Mouse (Mus musculus) olfactory bulb, adult 2 months (tissue): ENCODE results near the gene Nmb. TPM values are rescaled to one million over a fixed set of nuclear protein-coding genes. Genes with fewer than 3 reads are reported as not detected.

Experiments
- H3K27ac ChIP-seq: fragments of 200-500 bp; 2 replicates; pipeline ENCODE4 v1.5.1; 2012; ENCODE audit warnings: low read depth, low read length; ENCODE audit not compliant: insufficient read depth
- H3K4me1 ChIP-seq: fragments of 200-500 bp; 2 replicates; pipeline ENCODE4 v1.6.1; 2012; ENCODE audit warnings: low read length; ENCODE audit not compliant: control insufficient read depth, insufficient read depth
- H3K4me3 ChIP-seq: fragments of 200-500 bp; 2 replicates; pipeline ENCODE4 v1.5.1; 2012; ENCODE audit warnings: mild to moderate bottlenecking, low read depth, low read length, moderate library complexity; ENCODE audit not compliant: insufficient read depth
- CTCF ChIP-seq: fragments of 200-500 bp; IDR thresholded peaks from 2 replicates; pipeline ENCODE4 v1.5.1; 2012; ENCODE audit warnings: low read depth, mild to moderate bottlenecking, low read length, moderate library complexity; ENCODE audit not compliant: insufficient read depth
- POLR2A ChIP-seq: fragments of 200-500 bp; IDR thresholded peaks from 2 replicates; pipeline ENCODE4 v1.6.1; 2012; ENCODE audit warnings: mild to moderate bottlenecking, low read depth, low read length, moderate library complexity; ENCODE audit not compliant: insufficient read depth
- WGBS: fragments of 180-500 bp; shearing (Covaris S2); methylation state at CpG from one replicate; pipeline ENCODE4 v1.1.7; 2018; 5-methylcytosine and 5-hydroxymethylcytosine counted together
- polyA plus RNA-seq: library from polyadenylated mRNA; stranded (reverse); fragments of >200 nt; gene quantifications from 2 replicates; pipeline ENCODE4 v1.2.4, GENCODE M21; 2012; ENCODE audit warnings: low replicate concordance; ENCODE audit not compliant: missing spikeins, insufficient read depth, insufficient read length

Nmb gene
- polyA plus RNA-seq, 1 experiment = not detected

GRCm38 (mm10) chr7:80889021-80889511, 15.8 kb downstream of the Nmb start:
- Histone ChIP-seq H3K4me3 (no peak overlapping the region), H3K27ac (peak overlapping the region; percentile 90), H3K4me1 (peaks cover 17% of the 10 kb centered on the region)
- TF ChIP-seq CTCF (no peak), POLR2A (no peak)
- WGBS = 41% methylated on average over 9 of the region's 9 CpGs

- H3K27ac ChIP-seq = peak overlapping the region; percentile 90
- WGBS = 75% methylated on average over 7 of the region's 7 CpGs
- peaks cover 17% of the 10 kb centered on the region for H3K4me1 ChIP-seq
- H3K4me3 ChIP-seq = no peak overlapping the region
- TF ChIP-seq CTCF (no peak), POLR2A (no peak)
These were observed 16.3 kb downstream of the Nmb start for GRCm38 (mm10) chr7:80888595-80888994.

- H3K4me3 ChIP-seq = no peak overlapping the region
- H3K27ac ChIP-seq = no peak overlapping the region
- H3K4me1 ChIP-seq = peaks cover 22% of the 10 kb centered on the region
- TF ChIP-seq CTCF (no peak), POLR2A (no peak)
- WGBS = 47% methylated on average over 1 of the region's 1 CpGs
These were observed 19.2 kb downstream of the Nmb start for GRCm38 (mm10) chr7:80885666-80886065.

GRCm38 (mm10) chr7:80882830-80883505, 21.9 kb downstream of the Nmb start:
- WGBS = 19% methylated on average over 14 of the region's 14 CpGs
- Histone ChIP-seq H3K4me3 (peak overlapping the region; percentile 27), H3K4me1 (peaks cover 5% of the 10 kb centered on the region), H3K27ac (no peak overlapping the region)
- TF ChIP-seq CTCF (peak; percentile 53), POLR2A (no peak)

- no peaks in the 10 kb centered on the region for H3K4me1 ChIP-seq
- no peak overlapping the region for H3K4me3 ChIP-seq
- H3K27ac ChIP-seq = no peak overlapping the region
- WGBS = 74% methylated on average over 37 of the region's 37 CpGs
- TF ChIP-seq POLR2A (no peak), CTCF (no peak)
These were observed 29.1 kb downstream of the Nmb start for GRCm38 (mm10) chr7:80875727-80876126.

- H3K27ac ChIP-seq = no peak overlapping the region
- 86% methylated on average over 2 of the region's 2 CpGs for WGBS
- TF ChIP-seq POLR2A (no peak), CTCF (no peak)
- H3K4me1 ChIP-seq = no peaks in the 10 kb centered on the region
- H3K4me3 ChIP-seq = no peak overlapping the region
These were observed 31.2 kb downstream of the Nmb start for GRCm38 (mm10) chr7:80873631-80874030.

- H3K27ac ChIP-seq = no peak overlapping the region
- H3K4me3 ChIP-seq = no peak overlapping the region
- H3K4me1 ChIP-seq = no peaks in the 10 kb centered on the region
- no peak for TF ChIP-seq CTCF
- no peak for TF ChIP-seq POLR2A
- 53% methylated on average over 5 of the region's 5 CpGs for WGBS
These were observed 31.8 kb downstream of the Nmb start for GRCm38 (mm10) chr7:80873038-80873437.

GRCm38 (mm10) chr7:80868686-80869085, 36.2 kb downstream of the Nmb start:
- peaks cover 11% of the 10 kb centered on the region for H3K4me1 ChIP-seq
- 97% methylated on average over 2 of the region's 2 CpGs for WGBS

DNA sequence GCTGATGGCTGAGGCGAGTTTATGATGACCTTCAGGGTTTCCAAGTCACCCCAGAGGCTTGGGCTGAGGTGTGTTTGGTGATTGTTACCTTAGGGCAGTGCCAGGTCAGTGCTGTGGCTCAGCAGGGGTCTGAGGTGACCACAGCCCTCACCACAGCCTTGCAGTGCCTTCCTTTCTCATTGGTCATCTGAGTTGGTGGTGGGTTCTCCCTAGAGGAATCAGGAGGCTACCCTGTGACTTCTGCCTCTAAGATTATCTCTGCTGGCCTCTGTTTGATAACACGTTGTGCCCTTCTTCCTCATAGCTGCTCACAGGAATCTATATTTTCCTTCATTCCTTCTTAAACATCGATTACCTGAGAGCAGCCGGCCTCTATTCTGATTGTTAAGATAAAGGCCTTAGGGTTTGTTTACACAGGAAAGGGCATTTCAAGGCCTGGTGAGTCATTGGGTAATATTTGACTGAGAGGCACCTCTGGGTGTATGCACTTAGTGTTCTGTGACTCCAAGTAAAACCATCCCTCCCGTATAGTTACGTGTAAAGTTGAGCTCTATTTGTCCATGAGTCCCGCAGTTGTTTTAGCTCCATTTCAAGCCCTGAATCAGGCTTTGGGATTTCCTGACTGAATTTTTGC, 38.2 kb downstream of the Nmb start:
- Histone ChIP-seq H3K4me1 (peaks cover 24% of the 10 kb centered on the region), H3K4me3 (no peak overlapping the region), H3K27ac (no peak overlapping the region)
- WGBS = 83% methylated on average over 7 of the region's 7 CpGs
- TF ChIP-seq POLR2A (no peak), CTCF (no peak)

More at GRCm38 (mm10) chr7:80868686-80869085, 36.2 kb downstream of the Nmb start:
- Histone ChIP-seq H3K4me3 (no peak overlapping the region), H3K27ac (no peak overlapping the region)
- TF ChIP-seq POLR2A (no peak), CTCF (no peak)

- no peak overlapping the region for H3K27ac ChIP-seq
- no peak overlapping the region for H3K4me3 ChIP-seq
- WGBS = 94% methylated on average over 7 of the region's 7 CpGs
- H3K4me1 ChIP-seq = peaks cover 24% of the 10 kb centered on the region
- TF ChIP-seq CTCF (no peak), POLR2A (no peak)
These were observed 39.4 kb downstream of the Nmb start for GRCm38 (mm10) chr7:80865521-80865920.
